Mouse (Mus musculus) C2C12 (cell line): ENCODE data around the gene Smtnl1. TPM values are rescaled to one million over a fixed set of nuclear protein-coding genes. Genes with fewer than 3 reads are reported as not detected.

Experiments
- H3K27me3 ChIP-seq: one replicate; pipeline ENCODE4 v1.6.1; 2011; ENCODE audit not compliant: control insufficient read depth, insufficient read depth, insufficient read length
- H3K36me3 ChIP-seq: one replicate; pipeline ENCODE4 v1.6.1; 2011; ENCODE audit not compliant: control insufficient read depth, insufficient read depth
- H3K4me3 ChIP-seq: one replicate; pipeline ENCODE4 v1.5.1; 2011; ENCODE audit warnings: mild to moderate bottlenecking, control low read depth; ENCODE audit not compliant: poor library complexity, insufficient read depth, severe bottlenecking
- H3K79me2 ChIP-seq: one replicate; pipeline ENCODE4 v1.6.1; 2011; ENCODE audit not compliant: control insufficient read depth, insufficient read depth
- H3K79me3 ChIP-seq: one replicate; pipeline ENCODE4 v1.6.1; 2011; ENCODE audit warnings: low read depth, control low read depth
- H3ac ChIP-seq: one replicate; pipeline ENCODE3; 2011; ENCODE audit warnings: low read depth; ENCODE audit not compliant: control insufficient read depth, insufficient read length
- CEBPB ChIP-seq: IDR thresholded peaks from one replicate; pipeline ENCODE4 v1.6.1; 2011; ENCODE audit warnings: low read depth, mild to moderate bottlenecking, control low read depth, moderate library complexity
- CTCF ChIP-seq: IDR thresholded peaks from one replicate; pipeline ENCODE4 v1.5.1; 2011; ENCODE audit not compliant: control insufficient read depth, insufficient read depth, insufficient read length
- FOSL1 ChIP-seq: IDR thresholded peaks from one replicate; pipeline ENCODE4 v1.8.0; 2011; ENCODE audit warnings: mild to moderate bottlenecking, low read length; ENCODE audit not compliant: poor library complexity, insufficient read depth, severe bottlenecking
- MAX ChIP-seq: IDR thresholded peaks from one replicate; pipeline ENCODE4 v1.6.1; 2011; ENCODE audit warnings: mild to moderate bottlenecking, control low read depth
- MYOD1 ChIP-seq: IDR thresholded peaks from one replicate; pipeline ENCODE4 v1.6.1; 2011; ENCODE audit warnings: low read depth; ENCODE audit not compliant: control insufficient read depth, insufficient read length
- MYOG ChIP-seq: IDR thresholded peaks from one replicate; pipeline ENCODE4 v1.6.1; 2011; ENCODE audit not compliant: control insufficient read depth, insufficient read length; ENCODE audit errors: extremely low read depth
- USF1 ChIP-seq: IDR thresholded peaks from one replicate; pipeline ENCODE4 v1.6.1; 2011; ENCODE audit warnings: low read depth, mild to moderate bottlenecking, control low read depth, moderate library complexity
- polyA plus RNA-seq: library from polyadenylated mRNA; unstranded; fragments of >200 nt; fragmentation: generic; extraction: Trizol; gene quantifications from one replicate; pipeline ENCODE4 v1.2.1, GENCODE M21; 2012; ENCODE audit warnings: missing spikeins

Smtnl1 gene
- polyA plus RNA-seq, 1 experiment = 0.06 TPM

GRCm38 (mm10) chr2:84799041-84799561 lies 23.4 kb downstream of the Smtnl1 start:
- Histone ChIP-seq H3K36me3 (no peaks in the 10 kb centered on the region), H3K27me3 (no peaks in the 10 kb centered on the region), H3K4me3 (peak overlapping the region; percentile 59), H3ac (peak overlapping the region; percentile 50), H3K79me2 (no peaks in the 10 kb centered on the region), H3K79me3 (no peaks in the 10 kb centered on the region)
- TF ChIP-seq CTCF (no peak), CEBPB (no peak), MYOD1 (no peak), MAX (no peak), USF1 (no peak), FOSL1 (no peak)

- peak within 1 kb of the TSS; percentile 59 for H3K4me3 ChIP-seq
- H3K27me3 ChIP-seq = no peaks in the 10 kb centered on the region
- no peaks in the 10 kb centered on the region for H3K36me3 ChIP-seq
- H3K79me3 ChIP-seq = no peaks in the 10 kb centered on the region
- H3K79me2 ChIP-seq = no peaks in the 10 kb centered on the region
- peak within 1 kb of the TSS; percentile 50 for H3ac ChIP-seq
- TF ChIP-seq MYOG = no peak
- TF ChIP-seq CTCF = no peak
- no peak for TF ChIP-seq USF1
- TF ChIP-seq CEBPB = no peak
- TF ChIP-seq FOSL1 = no peak
- no peak for TF ChIP-seq MAX
- no peak for TF ChIP-seq MYOD1
Measured at GRCm38 (mm10) chr2:84798493-84798921, 23.9 kb downstream of the Smtnl1 start, which contains the start of gene Ube2l6. Gene Ube2l6 (plus strand): TSS chr2:84798828.

DNA sequence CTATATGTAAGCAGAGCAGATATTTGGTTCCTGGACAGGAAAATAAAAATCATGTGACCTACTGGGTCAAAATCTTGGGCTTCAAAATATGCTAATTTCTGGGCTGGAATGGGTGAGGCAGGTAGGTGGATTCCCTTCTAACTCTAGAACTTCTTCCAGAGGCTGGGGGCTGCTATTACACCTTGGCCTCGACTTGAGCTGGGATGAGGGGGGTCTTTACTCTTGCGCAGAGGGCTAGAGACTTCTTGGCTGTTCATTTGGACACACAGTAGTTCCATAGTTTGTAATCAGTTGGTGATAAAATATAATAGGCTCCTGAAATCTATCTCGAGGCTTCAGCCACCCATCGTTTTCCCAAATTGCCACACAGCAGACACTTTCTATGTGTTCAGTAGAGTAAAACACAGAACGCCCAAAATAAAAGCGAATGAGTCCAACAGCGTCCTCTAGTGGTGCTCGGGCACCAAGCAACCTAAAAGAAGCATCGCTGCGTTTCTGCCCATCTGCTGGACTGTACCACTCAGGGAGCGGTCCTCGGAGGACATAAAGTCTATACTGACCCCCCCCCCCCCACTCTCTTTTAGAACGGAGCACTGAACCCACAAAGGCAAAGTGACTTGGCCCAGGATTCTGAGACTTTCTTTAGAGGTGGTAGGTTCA lies 24.5 kb downstream of the Smtnl1 start:
- TF ChIP-seq MAX (no peak), CEBPB (no peak), MYOG (no peak), CTCF (peak; percentile 77)
- Histone ChIP-seq H3K36me3 (no peaks in the 10 kb centered on the region), H3K79me3 (no peaks in the 10 kb centered on the region), H3ac (peak overlapping the region; percentile 50), H3K4me3 (peak overlapping the region; percentile 59), H3K27me3 (no peaks in the 10 kb centered on the region), H3K79me2 (no peaks in the 10 kb centered on the region)

GRCm38 (mm10) chr2:84793871-84794270 lies 28.6 kb downstream of the Smtnl1 start:
- no peaks in the 10 kb centered on the region for H3K27me3 ChIP-seq
- no peak overlapping the region for H3K4me3 ChIP-seq
- H3K36me3 ChIP-seq = no peaks in the 10 kb centered on the region
- H3K79me3 ChIP-seq = no peaks in the 10 kb centered on the region
- no peak overlapping the region for H3ac ChIP-seq
- no peak for TF ChIP-seq CTCF
- TF ChIP-seq MAX = no peak
- no peak for TF ChIP-seq CEBPB
- no peak for TF ChIP-seq USF1
- no peak for TF ChIP-seq MYOD1
- no peak for TF ChIP-seq MYOG
- TF ChIP-seq FOSL1 = no peak
- H3K79me2 ChIP-seq = no peaks in the 10 kb centered on the region

DNA sequence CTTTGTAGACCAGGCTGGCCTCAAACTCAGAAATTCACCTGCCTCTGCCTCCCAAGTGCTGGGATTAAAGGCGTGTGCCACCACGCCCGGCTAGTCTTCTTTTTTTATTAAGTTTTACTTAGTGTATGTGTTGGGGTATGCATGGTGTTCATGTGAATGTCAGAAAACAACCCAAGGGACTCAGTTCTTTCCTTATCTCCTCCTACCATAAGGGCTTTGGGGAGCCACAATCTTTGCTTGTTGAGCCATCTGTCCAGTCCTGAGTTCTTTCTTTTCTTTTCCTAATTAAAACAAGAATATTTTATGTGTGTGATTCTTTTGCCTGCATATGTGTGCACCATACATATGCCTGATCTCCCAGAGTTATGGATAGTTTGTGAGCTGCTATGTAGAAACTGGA lies 29.3 kb downstream of the Smtnl1 start:
- no peaks in the 10 kb centered on the region for H3K27me3 ChIP-seq
- H3K79me3 ChIP-seq = no peaks in the 10 kb centered on the region
- H3K4me3 ChIP-seq = no peak overlapping the region
- H3K36me3 ChIP-seq = no peaks in the 10 kb centered on the region
- no peaks in the 10 kb centered on the region for H3K79me2 ChIP-seq
- H3ac ChIP-seq = no peak overlapping the region
- TF ChIP-seq MAX = no peak
- no peak for TF ChIP-seq CTCF
- no peak for TF ChIP-seq FOSL1
- no peak for TF ChIP-seq USF1

DNA sequence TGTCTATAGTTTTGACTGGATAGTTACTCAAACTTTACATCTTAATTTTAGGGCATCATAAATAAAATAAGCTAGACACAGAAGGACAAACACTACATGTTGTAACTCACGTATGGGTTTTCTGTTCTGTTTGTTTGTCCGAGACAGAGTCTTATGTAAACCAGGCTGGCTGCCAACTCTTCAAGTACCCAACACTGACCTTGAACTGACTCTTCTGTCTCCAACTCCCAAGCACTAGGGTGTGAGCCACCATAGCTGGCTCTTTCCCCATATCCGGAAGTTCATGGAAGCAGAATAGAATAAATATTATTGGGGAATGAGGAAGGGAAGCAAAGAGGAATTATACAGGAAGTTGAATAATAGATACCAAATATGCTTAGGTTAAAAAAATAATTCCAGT lies 29.9 kb downstream of the Smtnl1 start:
- no peak overlapping the region for H3ac ChIP-seq
- no peaks in the 10 kb centered on the region for H3K79me2 ChIP-seq
- no peak for TF ChIP-seq MYOG
- no peak for TF ChIP-seq MYOD1
- no peak for TF ChIP-seq MAX
- TF ChIP-seq FOSL1 = no peak
- TF ChIP-seq CEBPB = no peak
- TF ChIP-seq USF1 = no peak
- no peak for TF ChIP-seq CTCF
- no peaks in the 10 kb centered on the region for H3K27me3 ChIP-seq
- no peaks in the 10 kb centered on the region for H3K36me3 ChIP-seq
- H3K4me3 ChIP-seq = no peak overlapping the region
- no peaks in the 10 kb centered on the region for H3K79me3 ChIP-seq
